Mouse (Mus musculus): ENCODE results near the gene Mtfr1l.
"Not testable (repeated sequence)": the region's sequence is repeated elsewhere in the genome, so short reads cannot be mapped to it uniquely, and the experiment has no call there.

Mtfr1l gene

GRCm38 (mm10) chr4:134514309-134514930 is 20.8 kb downstream of the Mtfr1l start:
- DNase-seq = no peak

GRCm38 (mm10) chr4:134512798-134513197 is 22.4 kb downstream of the Mtfr1l start:
- peak; percentile 90 for DNase-seq

GRCm38 (mm10) chr4:134511730-134512129 is 23.5 kb downstream of the Mtfr1l start:
- no peak for DNase-seq

DNA sequence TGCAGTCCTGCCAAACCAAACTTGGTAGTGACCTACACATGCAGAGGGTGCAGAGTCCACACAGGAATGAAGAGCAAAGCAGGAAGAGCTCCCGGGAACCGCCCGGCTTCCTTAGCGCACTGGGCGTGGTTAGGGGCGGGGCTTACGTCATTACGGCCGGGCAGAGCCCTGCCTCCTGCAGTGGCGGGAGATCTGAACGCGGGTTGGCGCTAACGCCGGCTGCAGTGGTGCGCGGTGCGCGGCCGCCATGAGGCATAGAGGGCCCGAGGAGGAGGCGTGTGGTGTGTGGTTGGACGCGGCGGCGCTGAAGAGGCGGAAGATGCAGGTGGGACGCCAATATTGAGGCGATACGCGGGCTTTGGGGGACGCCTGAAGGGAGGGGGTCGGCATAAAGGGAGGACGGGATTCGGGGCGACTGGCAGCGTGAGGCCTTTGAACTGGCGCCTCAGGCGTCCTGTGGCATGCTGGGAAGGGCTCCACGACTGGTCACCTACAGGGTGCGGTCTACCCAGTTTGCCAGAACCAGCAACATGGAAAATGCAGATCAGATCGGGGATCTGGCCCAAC is 24.3 kb downstream of the Mtfr1l start, which contains the start of gene Aunip:
Aunip (plus strand) TSS at position 155 of the 567 bp plus-strand sequence.
- DNase-seq = peak; percentile 97

DNA sequence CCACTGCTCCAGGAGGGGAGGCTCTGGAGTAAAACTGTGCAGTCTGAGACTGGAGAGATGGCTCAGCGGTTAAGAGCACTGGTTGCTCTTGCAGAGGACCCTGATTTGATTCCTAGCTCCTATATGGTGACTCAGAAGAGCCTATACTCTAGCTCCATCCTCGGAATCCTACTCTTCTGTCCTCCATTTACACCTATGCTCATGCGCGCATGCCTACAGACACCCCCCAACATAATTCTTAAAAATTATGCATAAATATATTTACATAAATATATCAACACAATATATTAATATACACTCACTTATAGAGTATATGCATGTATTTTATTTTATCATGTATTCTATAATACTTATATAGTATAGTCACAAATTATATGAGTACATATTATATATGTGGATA is 24.8 kb downstream of the Mtfr1l start:
- no peak for DNase-seq

DNA sequence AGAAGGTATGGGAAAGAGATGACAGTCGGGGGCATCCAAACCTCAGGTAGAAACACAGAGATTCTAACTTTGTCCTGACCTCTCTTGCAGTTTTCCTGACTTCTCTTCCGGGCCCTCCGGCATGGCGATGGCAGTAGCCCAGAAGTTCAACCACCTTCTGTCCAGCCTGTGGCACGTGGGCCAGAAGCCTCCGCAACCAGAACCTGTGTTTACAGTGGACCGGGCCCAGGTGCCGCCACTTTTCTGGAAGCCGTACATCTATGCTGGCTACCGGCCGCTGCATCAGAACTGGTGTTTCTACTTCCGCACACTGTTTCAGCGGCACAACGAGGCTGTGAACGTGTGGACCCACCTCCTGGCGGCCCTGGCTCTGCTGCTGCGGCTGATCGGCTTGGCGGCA is 28.5 kb downstream of the Mtfr1l start:
- no peak for DNase-seq

DNA sequence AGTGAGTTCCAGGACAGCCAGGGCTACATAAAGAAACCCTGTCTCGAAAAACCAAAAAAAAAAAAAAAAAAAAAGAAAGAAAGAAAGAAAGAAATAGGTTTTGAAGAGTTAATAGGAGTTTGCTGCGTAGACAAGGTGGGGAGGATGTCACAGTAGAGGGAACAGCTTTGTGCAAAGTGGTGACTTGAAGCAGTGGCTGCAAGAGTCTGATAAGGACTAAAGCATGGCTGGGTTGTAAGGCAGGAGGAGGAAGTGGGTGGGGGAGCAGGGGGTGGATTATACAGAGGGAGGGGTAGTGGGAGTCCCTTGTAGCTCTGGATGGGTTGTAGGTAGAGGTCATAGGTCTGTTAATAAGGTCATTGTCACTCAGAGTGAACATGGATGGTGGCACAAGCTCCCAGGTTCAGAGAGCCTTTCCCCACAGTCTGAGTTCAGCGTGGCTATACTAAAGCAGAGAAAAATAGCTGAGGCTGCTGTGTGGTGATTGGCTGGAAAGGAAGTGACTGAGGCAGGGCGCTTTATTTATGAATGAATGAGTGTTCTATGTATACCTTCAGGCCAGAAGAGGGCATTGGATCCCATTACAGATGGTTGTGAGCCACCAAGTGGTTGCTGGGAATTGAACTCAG is 29.1 kb downstream of the Mtfr1l start:
- DNase-seq = no peak

DNA sequence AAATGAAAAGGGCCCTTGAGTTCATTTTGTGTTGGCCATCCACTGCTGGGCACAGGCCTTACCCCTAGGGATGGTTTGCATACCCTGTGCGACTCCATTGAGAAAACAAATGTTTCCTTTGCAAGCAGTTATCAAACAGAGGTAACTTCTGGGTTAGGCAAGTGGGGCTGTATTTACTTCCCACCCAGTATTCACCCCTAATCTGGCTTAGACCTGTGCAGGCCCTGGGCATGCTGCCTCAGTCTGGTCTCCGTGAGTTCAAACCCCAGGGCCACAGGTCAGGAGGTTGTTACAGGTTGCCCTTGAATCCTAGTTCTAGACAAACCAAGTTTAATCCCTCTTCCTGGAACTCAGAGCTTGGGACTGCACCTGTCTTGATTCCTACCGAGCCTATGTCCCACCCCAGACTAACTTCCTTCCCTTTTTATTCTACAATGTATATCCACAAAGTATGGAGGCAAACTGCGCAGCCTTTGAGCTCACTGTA is 29.8 kb downstream of the Mtfr1l start:
- no peak for DNase-seq

- DNase-seq = no peak
These were observed 31.4 kb downstream of the Mtfr1l start for GRCm38 (mm10) chr4:134503686-134504357.

GRCm38 (mm10) chr4:134501095-134501494 is 34.1 kb downstream of the Mtfr1l start:
- DNase-seq = no peak

DNA sequence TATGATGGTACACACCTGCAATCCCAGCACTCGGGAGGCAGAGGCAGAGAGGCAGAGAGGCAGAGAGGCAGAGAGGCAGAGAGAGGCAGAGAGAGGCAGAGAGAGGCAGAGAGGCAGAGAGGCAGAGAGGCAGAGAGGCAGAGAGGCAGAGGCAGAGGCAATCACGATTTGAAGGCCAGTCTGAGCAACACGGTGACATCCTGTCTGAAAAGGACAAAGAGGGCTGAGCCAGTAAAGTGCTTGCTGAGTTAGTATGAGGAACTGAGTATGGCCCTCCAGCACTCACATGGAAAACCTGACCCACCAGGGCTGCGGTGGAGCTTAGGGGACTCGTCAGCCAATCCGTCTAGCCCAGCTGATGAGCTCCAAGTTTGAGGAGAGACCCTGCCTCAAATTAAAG is 36.2 kb downstream of the Mtfr1l start:
- DNase-seq = not testable (repeated sequence)

- no peak for DNase-seq
These were observed 37.0 kb downstream of the Mtfr1l start for GRCm38 (mm10) chr4:134497986-134498731.

DNA sequence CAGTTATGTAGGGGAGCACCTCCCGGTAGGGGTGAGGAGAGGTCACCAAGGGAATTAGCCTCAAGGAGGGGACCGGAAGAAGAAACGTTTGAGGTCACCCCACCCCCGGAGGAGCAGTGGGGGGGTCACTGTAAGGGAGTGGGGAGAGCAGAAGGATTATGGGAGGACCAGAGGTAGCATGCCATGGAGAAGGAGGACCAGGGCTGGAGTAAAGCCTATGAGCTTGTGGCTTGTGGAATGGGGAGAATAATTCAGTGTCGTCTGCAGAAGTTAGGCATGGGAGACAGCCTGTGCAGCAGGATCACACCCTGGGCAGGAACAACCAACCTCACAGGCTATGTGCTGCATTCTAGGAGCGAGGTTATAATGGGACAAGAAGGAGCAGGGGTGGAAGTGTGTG is 38.0 kb downstream of the Mtfr1l start:
- no peak for DNase-seq

- DNase-seq = peak; percentile 83
These were observed 38.5 kb downstream of the Mtfr1l start, which contains the start of gene Paqr7 for GRCm38 (mm10) chr4:134496595-134497210. Gene Paqr7 (plus strand): TSS chr4:134496697.

GRCm38 (mm10) chr4:134495546-134495923 is 39.7 kb downstream of the Mtfr1l start:
- DNase-seq = no peak

DNA sequence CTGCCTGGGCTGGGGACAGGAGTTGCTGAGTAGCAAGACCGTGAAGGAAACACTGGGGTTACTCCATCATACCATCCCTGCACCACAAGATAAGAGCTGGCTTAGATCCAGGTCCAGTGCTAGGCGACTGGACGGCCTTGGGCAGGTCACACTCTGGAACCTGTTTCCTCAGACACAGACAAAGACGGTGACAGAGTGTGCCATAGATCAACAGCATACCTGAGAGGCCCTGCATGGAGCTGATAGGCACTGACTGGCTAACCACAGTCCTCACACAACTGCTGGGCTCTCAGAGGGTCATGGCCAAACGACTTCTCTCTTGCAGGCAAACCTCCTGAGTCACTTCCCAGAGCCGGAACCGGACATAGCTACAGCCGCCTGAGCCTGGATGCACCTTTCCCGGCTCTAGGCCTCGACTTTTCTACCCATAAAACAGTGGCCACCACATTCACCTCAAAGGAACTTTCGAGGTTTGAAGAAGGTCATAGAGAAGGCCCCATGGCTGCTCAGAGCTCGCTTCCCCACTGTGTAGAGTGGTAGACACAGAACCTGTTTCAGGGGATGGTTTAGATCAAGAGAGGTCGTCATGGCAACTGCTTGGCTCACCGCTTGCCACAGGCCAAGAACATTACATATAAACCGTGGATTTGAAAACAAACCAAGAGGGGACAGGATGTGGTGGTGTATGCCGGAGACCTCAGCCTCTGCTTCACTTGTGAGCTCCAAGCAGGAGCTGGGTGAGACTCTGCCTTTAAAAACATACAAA is 40.2 kb downstream of the Mtfr1l start:
- DNase-seq = no peak

DNA sequence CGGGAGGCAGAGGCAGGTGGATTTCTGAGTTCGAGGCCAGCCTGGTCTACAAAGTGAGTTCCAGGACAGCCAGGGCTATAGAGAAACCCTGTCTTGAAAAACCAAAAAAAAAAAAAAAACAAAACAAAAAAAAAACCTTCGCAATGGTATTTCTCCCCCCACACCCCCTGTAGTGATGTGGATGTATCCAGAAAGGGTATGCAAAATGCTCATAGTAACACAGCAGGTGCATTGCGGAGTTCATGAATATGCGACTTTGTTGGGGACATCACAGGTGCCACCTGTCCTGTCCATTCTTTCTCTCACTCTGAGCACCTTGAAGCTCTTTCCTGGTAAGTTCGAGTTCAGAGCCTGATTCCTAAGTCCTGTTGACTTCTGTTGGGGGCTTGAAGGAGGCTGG is 41.0 kb downstream of the Mtfr1l start:
- not testable (repeated sequence) for DNase-seq

DNA sequence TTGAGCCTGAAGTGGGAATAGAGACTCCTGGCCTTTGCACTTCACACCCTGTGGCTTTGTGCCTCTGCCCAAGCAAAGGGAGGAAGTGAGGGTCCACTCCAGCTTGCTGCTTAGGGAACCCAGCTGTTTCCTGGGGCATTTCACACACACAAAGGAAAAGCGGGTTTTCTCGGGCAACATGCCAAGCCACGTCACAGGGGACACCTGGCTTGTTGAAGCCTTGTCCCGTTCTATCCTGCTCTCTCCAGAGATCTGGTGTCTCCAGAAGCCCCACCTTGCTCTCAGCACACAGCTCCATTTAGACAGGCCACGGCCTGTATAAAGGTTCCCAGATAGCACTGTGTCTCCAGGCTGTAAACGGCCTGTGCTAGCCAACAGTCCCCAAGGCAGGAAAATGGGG is 43.5 kb downstream of the Mtfr1l start:
- peak; percentile 69 for DNase-seq

DNA sequence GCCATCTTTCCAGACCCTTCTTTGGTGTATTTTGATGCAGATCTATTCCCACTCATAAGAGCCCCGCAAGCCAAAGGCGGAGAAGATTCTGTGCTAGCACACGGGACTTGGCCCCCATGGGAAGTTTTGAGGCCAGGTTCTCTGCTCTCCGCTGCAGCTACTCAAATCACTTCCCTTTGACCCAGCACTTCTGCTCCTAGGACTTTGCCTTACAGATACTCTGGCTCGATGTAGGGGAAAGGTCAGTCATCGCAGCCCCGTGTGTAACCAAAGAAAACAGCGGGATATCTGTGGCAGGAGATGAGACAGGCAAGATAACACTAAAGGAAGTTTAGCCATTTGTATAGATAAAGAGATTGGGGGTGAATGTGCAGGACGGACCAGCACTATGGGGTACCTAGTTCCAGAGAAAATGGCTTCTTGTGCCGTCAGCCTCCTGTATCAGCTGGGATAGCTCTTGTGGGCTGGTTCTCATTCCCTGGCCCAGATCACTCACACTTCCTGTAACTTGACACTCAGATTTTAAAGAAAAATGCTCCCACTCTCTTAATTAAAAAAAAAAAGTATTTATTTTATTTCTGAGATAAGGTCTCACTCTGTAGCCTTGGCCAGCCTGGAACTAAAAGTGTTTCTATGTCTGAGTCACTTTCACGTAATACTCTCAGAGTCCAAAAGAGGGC is 45.1 kb downstream of the Mtfr1l start:
- no peak for DNase-seq

- no peak for DNase-seq
These were observed 47.0 kb downstream of the Mtfr1l start for GRCm38 (mm10) chr4:134488211-134488610.
